Mouse (Mus musculus) neutrophil, adult 59 days (primary cell): Measurements from ENCODE around the gene Hist1h3g. TPM values are rescaled to one million over a fixed set of nuclear protein-coding genes. Genes with fewer than 3 reads are reported as not detected.

Experiments
- total RNA-seq, 2 experiments: library from RNA; stranded (reverse); gene quantifications; 1 replicate in 1 of 2; 2 replicates in 1 of 2; pipeline ENCODE4 v1.2.4; 2023

Gene Hist1h3g
- total RNA-seq: 100 to 1,000 TPM; 354 to 358 TPM

GRCm38 (mm10) chr13:23535137-23536075 lies at the start of gene Hist1h3g:
TSS of gene Hist1h3g (plus strand) at chr13:23535422.

DNA sequence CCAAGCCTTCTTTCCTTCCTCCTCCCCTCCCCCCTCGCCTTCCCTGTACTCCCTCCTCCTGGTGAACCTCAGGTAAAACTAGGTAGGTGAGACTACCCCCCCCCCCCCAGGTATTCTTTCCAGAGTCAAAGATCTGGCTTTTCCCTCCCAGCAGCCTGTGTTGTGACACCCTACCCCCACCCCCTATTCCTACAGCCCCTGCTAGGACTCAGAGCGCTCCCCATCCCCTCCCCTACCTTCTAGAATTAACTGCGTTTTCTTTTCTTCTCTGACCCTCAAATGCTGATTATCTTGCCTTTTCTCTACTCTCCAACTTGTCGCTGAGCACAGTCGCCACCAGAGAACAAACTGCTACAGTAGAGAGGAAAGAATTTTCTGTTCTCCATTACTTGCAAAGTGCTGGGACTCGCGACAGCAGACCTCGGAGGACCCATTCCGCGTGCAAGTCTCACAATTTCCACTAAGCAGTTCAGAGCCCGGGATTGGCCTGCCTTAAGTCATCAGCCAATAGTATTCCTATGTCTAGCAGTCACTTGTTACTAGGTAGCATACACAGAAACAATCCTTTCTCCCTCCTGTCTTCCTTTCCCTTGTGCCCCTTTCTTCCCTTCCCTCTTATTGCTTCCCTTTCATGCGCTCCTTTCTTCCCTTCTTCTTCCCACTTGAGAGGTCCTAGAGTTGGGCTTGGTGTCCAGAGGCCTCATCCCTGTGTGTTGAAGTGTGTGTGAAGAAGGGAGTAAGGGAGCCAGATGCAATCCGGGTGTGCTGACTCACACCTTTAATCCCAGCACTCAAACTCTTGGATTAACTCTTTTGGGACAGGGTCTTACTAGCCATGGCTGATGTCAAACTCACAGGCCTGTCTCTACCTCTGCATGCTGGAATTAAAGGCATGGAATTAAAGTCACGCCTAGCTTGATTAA lies 46.6 kb upstream of the Hist1h3g start, which contains the start of gene Btn2a2:
Gene Btn2a2, minus strand, starts transcription at position 458 of the 923 bp plus-strand sequence.

DNA sequence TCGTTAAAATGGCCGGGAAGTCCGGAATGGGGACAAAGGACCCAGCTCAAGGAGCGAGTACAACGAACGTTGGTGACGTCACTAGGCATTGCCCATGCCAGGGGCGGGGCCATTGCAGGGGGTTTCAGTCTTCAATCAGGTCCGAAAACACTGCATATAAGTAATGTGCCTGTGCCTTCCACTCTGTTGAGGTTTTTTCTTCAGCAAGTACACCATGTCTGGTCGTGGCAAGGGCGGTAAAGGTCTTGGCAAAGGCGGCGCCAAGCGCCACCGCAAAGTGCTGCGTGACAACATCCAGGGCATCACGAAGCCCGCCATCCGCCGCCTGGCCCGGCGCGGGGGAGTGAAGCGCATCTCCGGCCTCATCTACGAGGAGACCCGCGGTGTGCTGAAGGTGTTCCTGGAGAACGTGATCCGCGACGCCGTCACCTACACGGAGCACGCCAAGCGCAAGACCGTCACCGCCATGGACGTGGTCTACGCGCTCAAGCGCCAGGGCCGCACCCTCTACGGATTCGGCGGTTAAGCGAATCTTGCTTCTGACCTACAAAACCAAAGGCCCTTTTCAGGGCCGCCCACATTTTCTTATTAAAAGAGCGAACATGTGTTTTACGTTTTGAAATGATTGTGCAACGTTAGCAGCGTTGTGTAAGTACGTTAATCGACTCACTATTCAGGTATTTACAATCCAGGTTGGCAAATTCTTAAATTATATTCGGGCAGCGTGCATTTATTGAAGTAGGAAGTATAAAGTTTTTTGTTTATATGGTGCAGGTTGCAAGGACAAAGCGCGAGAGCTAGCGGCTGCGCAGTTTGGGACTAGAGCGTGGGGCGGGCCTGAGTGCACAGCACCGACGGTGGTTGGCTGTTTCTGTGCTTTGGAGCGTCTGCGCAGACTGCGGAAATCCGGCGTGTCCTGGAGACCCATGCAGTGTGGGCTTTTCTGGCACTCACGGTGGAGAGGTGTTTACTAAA lies 4.0 kb upstream of the Hist1h3g start, which contains the start of gene Hist1h4h:
Gene Hist1h4h, plus strand, starts transcription at position 150 of the 975 bp plus-strand sequence.

DNA sequence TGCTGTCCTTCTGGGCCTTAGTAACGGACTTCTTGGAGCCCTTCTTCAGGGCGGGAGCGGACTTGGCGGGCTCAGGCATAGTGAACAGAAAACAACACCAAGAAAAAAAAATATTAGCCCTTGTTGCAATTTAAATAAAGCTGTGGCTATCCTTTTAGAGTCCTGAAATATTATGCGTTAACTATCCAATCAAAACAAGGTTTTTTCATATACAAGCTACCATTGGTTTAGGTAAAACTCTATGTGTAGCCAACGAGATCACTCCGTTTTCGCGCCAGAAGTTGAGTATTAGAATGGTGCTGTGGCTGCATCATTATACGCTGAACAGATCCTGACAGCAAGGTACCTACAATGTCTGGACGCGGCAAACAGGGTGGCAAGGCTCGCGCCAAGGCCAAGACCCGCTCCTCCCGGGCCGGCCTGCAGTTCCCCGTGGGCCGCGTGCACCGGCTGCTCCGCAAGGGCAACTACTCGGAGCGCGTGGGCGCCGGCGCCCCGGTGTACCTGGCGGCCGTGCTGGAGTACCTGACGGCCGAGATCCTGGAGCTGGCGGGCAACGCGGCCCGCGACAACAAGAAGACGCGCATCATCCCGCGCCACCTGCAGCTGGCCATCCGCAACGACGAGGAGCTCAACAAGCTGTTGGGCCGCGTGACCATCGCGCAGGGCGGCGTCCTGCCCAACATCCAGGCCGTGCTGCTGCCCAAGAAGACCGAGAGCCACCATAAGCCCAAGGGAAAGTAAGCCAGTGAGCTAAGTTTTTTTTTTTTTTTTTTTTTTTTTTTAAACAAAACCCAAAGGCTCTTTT lies 1.5 kb upstream of the Hist1h3g start, which contains the start of gene Hist1h2af:
Gene Hist1h2af, plus strand, starts transcription at position 347 of the 808 bp plus-strand sequence.

GRCm38 (mm10) chr13:23542999-23543607 lies 7.9 kb downstream of the Hist1h3g start, which contains the start of gene Hist1h2bh:
TSS of gene Hist1h2bh (minus strand) at chr13:23543392.

DNA sequence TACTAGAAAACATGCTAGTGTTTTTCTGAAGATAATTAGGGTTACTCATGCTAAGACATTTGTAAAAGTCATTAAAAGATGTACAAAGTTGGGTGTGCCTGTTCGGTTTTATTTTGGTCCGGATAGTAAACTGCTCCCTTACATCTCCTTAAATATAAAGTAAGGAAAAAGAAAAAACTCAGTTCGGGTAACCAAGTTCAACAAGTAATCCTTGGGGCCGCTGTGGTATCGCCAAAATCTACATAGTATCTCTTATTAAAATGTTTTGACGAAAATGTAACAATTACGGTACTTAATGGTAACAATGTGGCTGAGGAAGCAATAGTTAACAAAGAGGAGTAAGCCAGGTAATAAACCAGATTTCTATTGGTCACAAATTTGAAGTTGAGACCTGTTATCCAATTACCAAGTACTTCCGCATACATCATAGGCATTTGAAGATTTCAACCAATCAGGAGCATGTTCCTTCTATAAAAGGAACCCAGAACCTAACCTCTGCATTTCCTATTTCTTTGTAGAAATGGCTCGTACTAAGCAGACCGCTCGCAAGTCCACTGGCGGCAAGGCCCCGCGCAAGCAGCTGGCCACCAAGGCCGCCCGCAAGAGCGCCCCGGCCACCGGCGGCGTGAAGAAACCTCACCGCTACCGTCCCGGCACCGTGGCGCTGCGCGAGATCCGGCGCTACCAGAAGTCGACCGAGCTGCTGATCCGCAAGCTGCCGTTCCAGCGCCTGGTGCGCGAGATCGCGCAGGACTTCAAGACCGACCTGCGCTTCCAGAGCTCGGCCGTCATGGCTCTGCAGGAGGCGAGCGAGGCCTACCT lies 9.0 kb downstream of the Hist1h3g start, which contains the start of gene Hist1h3f:
Gene Hist1h3f, plus strand, starts transcription at position 88 of the 822 bp plus-strand sequence.

GRCm38 (mm10) chr13:23551146-23551834 lies 16.1 kb downstream of the Hist1h3g start, which contains the start of gene Hist1h4f:
TSS of gene Hist1h4f (minus strand) at chr13:23551648.

GRCm38 (mm10) chr13:23552962-23553361 lies 17.7 kb downstream of the Hist1h3g start, which contains the start of gene Hist1h1d:
TSS of gene Hist1h1d (plus strand) at chr13:23553262.

DNA sequence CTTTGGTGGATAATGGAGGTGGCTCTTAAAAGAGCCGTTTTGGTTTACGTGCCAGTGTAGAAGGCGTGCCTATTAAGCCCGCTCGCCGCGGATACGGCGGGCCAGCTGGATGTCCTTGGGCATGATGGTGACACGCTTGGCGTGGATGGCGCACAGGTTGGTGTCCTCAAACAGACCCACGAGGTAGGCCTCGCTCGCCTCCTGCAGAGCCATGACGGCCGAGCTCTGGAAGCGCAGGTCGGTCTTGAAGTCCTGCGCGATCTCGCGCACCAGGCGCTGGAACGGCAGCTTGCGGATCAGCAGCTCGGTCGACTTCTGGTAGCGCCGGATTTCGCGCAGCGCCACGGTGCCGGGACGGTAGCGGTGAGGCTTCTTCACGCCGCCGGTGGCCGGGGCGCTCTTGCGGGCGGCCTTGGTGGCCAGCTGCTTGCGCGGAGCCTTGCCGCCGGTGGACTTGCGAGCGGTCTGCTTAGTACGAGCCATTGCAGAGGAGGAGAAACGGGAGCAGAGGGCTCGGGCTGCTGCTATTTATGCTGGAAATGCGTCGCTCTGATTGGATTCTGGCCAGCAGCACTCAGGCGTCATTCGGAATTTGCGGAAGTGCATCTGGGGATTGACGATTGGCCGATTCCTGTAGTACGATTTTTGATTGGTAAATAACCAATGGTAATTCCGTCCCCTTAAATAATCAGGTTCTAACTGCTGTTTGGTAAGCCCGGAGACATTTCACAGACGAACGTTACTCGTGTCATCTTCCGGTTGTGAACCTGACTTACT lies 26.8 kb downstream of the Hist1h3g start, which contains the start of gene Hist1h3e:
Gene Hist1h3e, minus strand, starts transcription at position 487 of the 777 bp plus-strand sequence.

GRCm38 (mm10) chr13:23571022-23571503 lies 35.8 kb downstream of the Hist1h3g start, which contains the start of the genes Hist1h2ae and Hist1h2bg:
TSS of gene Hist1h2ae (minus strand) at chr13:23571220.
TSS of gene Hist1h2bg (plus strand) at chr13:23571396.

DNA sequence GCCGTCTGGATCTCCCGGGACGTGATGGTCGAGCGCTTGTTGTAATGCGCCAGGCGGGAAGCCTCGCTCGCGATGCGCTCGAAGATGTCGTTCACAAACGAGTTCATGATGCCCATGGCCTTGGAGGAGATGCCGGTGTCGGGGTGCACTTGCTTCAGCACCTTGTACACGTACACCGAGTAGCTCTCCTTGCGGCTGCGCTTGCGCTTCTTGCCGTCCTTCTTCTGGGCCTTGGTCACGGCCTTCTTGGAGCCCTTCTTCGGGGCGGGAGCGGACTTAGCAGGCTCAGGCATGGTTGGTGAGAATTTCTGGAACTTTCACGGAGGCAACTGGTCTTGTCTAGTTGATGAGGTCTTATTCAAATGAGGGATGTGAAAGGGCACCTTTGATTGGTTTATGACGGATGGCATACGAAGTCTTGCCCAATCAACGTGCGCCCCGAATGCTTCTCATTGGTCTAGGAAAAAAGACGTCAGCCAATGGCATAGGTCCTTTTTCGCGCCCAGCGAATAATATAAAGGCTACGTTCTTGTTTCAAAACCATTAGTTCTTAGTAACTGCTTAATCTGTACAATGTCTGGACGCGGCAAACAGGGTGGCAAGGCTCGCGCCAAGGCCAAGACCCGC lies 38.8 kb downstream of the Hist1h3g start, which contains the start of the genes Hist1h2bf and Hist1h2ad:
Gene Hist1h2bf, minus strand, starts transcription at position 299 of the 627 bp plus-strand sequence.
Gene Hist1h2ad, plus strand, starts transcription at position 484 of the 627 bp plus-strand sequence.

DNA sequence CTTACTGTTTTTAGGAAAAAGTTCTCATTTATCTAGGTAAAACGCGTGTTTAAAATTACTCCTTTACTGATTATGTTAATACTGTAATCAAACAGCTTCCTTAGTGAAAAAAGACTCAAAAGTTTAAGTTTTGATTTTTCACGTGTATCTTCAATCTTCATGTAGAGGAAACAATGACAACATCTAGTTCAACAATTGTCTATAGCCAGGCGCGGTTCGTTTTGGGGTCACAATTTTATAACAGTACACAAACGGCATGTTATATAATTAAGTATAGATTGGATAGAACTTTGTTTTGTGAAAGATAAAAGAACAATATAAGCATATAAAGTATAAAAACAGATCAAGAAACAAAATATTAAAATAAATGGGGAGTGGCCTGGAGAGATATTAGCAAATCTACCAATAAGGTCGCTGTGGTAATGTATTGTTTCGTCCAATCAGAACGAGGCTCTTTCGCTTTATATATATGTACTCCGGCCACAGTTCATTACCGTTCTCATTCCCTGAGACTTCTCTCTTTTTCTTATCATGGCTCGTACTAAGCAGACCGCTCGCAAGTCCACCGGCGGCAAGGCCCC lies 40.1 kb downstream of the Hist1h3g start, which contains the start of gene Hist1h3d:
Gene Hist1h3d, plus strand, starts transcription at position 493 of the 581 bp plus-strand sequence.

GRCm38 (mm10) chr13:23581408-23582218 lies 46.4 kb downstream of the Hist1h3g start, which contains the start of gene Hist1h4d:
TSS of gene Hist1h4d (plus strand) at chr13:23581598.

